In the genomic region with DNA sequence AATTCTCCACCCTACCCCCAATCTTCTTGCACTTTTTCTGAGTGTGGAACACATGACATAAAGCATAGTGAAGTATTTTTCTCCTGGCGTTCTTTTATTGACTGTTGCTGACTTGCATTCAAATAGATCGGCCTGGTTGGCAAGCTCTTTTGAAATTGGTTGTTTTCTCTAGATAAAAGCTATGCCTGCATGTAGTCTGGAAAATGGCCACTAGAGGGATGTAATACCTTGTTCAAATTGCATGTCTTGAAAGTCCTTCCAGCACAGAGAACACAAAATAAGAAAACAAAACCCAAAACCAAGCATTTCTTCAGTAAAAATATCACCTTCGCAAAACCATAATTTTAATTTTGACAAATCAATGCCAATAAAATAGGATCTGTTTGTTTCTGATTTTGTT, we compare ENCODE assay signal across 10 mouse cellular contexts.
DNase-seq lines count a peak whose midpoint lies in the region; ATAC-seq and TF ChIP-seq lines count a peak whose summit lies in the region.
"Had no signal": no experiment of that assay in that cellular context is flagged by ENCODE, and none has a peak within 500 bp of the region (broad histone marks: within the 10 kb centered on the region; RNA-seq: fewer than 3 reads in every experiment).

No protein-coding gene starts in this region.

- H3K4me3 ChIP-seq in hindbrain, postnatal 0 days (ENCODE audit: low read length) = no peak overlapping the region
- H3K4me3 ChIP-seq in hindbrain, embryonic 12.5 days = no peak overlapping the region
- no peak overlapping the region for H3K4me3 ChIP-seq in lung, postnatal 0 days (ENCODE audit: low read depth, low read length)
- H3K4me3 ChIP-seq: embryonic facial prominence, embryonic 13.5 days; limb, embryonic 13.5 days had no signal

- H3K4me1 ChIP-seq in hindbrain, postnatal 0 days (ENCODE audit: insufficient read depth, low read length) = no peaks in the 10 kb centered on the region
- peaks cover 17% of the 10 kb centered on the region for H3K4me1 ChIP-seq in hindbrain, embryonic 12.5 days
- H3K4me1 ChIP-seq in lung, postnatal 0 days (ENCODE audit: insufficient read depth, low read depth, low read length) = no peaks in the 10 kb centered on the region

- no peak overlapping the region for H3K9ac ChIP-seq in hindbrain, postnatal 0 days (replicated peaks; ENCODE audit: low read length)
- no peak overlapping the region for H3K9ac ChIP-seq in hindbrain, embryonic 12.5 days
- H3K9ac ChIP-seq in lung, postnatal 0 days (replicated peaks; ENCODE audit: low read depth) = no peak overlapping the region
- H3K9ac ChIP-seq: embryonic facial prominence, embryonic 13.5 days; limb, embryonic 13.5 days had no signal

- peak; percentile 93 for DNase-seq in hindbrain, postnatal 0 days (ENCODE audit: low spot score)
- peak; percentile 40 for DNase-seq in 416B (ENCODE audit: low read depth)
- peak; percentile 36 for DNase-seq in MEL-GATA-1-ER (ENCODE audit: extremely low read depth, low read depth)
- DNase-seq in embryo, embryonic 11 days = peak; percentile 74
- peak; percentile 58 for DNase-seq in lung, postnatal 0 days (ENCODE audit: low spot score)
- no peak for DNase-seq in urinary bladder, adult 2 months (ENCODE audit: low spot score)
- DNase-seq in yolk sac, embryonic 10.5 days (ENCODE audit: low spot score) = no peak

- TF ChIP-seq CTCF in hindbrain, postnatal 0 days (IDR thresholded peaks at IDR 0.05; ENCODE audit: low read depth) = peak; percentile 82
- peak; percentile 76 for TF ChIP-seq CTCF in lung, postnatal 0 days (IDR thresholded peaks at IDR 0.05)

- no peak overlapping the region for H3K27ac ChIP-seq in hindbrain, postnatal 0 days
- no peak overlapping the region for H3K27ac ChIP-seq in hindbrain, embryonic 12.5 days
- H3K27ac ChIP-seq in lung, postnatal 0 days (ENCODE audit: low read length) = no peak overlapping the region
- H3K27ac ChIP-seq: embryonic facial prominence, embryonic 13.5 days; limb, embryonic 13.5 days had no signal

- 26% methylated on average over 3 of the region's 3 CpGs for WGBS in hindbrain, postnatal 0 days
- 37% methylated on average over 3 of the region's 3 CpGs for WGBS in hindbrain, embryonic 12.5 days
- WGBS in lung, postnatal 0 days = 32% methylated on average over 3 of the region's 3 CpGs

- ATAC-seq in hindbrain, postnatal 0 days = peak; percentile 42; the same call in 1 of the 2 replicates
- ATAC-seq in hindbrain, embryonic 12.5 days (ENCODE audit: low FRiP score) = no peak
- ATAC-seq in lung, postnatal 0 days = no peak

- H3K27me3 ChIP-seq in hindbrain, postnatal 0 days (ENCODE audit: insufficient read depth, low read length) = no peaks in the 10 kb centered on the region
- H3K27me3 ChIP-seq in hindbrain, embryonic 12.5 days = no peaks in the 10 kb centered on the region
- H3K27me3 ChIP-seq in lung, postnatal 0 days (replicated peaks; ENCODE audit: insufficient read depth, low read length) = no peaks in the 10 kb centered on the region
- H3K27me3 ChIP-seq: embryonic facial prominence, embryonic 13.5 days; limb, embryonic 13.5 days had no signal

- H3K4me2 ChIP-seq in hindbrain, postnatal 0 days (ENCODE audit: low read depth, low read length) = no peak overlapping the region
- no peak overlapping the region for H3K4me2 ChIP-seq in hindbrain, embryonic 12.5 days (replicated peaks)
- H3K4me2 ChIP-seq in lung, postnatal 0 days (replicated peaks; ENCODE audit: low read depth, low read length) = no peak overlapping the region
- H3K4me2 ChIP-seq: embryonic facial prominence, embryonic 13.5 days; limb, embryonic 13.5 days had no signal

- H3K9me3 ChIP-seq in hindbrain, postnatal 0 days (ENCODE audit: low read length) = no peaks in the 10 kb centered on the region
- H3K9me3 ChIP-seq in hindbrain, embryonic 12.5 days (replicated peaks) = no peaks in the 10 kb centered on the region
- no peaks in the 10 kb centered on the region for H3K9me3 ChIP-seq in lung, postnatal 0 days (ENCODE audit: low read length)
- H3K9me3 ChIP-seq: embryonic facial prominence, embryonic 13.5 days; limb, embryonic 13.5 days had no signal

- no peaks in the 10 kb centered on the region for H3K36me3 ChIP-seq in hindbrain, postnatal 0 days (ENCODE audit: insufficient read depth, low read length)
- H3K36me3 ChIP-seq in hindbrain, embryonic 12.5 days = no peaks in the 10 kb centered on the region
- no peaks in the 10 kb centered on the region for H3K36me3 ChIP-seq in lung, postnatal 0 days (ENCODE audit: insufficient read depth, low read length)
- H3K36me3 ChIP-seq: embryonic facial prominence, embryonic 13.5 days; limb, embryonic 13.5 days had no signal

- no peak for TF ChIP-seq EP300 in lung, postnatal 0 days (IDR thresholded peaks at IDR 0.05)

Comparison
In these comparisons a context has a peak if more than half of its experiments do, and no peak if none do; other contexts are left out.
1. DNase-seq: peak in hindbrain, postnatal 0 days (single experiment), 416B (single experiment), MEL-GATA-1-ER (single experiment), embryo, embryonic 11 days (single experiment) and lung, postnatal 0 days (single experiment); none in urinary bladder, adult 2 months (single experiment) and yolk sac, embryonic 10.5 days (single experiment).